Mouse (Mus musculus) urinary bladder, adult 18-20 months (tissue): ENCODE measurements around the gene Tanc1.
A peak's percentile ranks its signal among the peaks of the same experiment; 100 is the strongest.

Experiments used
- DNase-seq, 2 experiments: peaks; one replicate each; pipeline ENCODE4 v3.0.0; 2022; ENCODE audit warnings: low spot score in 2 of 2, mixed read lengths in 2 of 2

The Tanc1 gene

GRCm38 (mm10) chr2:59651801-59652200, 40.0 kb downstream of the Tanc1 start:
- no peak for DNase-seq

GRCm38 (mm10) chr2:59652702-59653101, 40.9 kb downstream of the Tanc1 start:
- DNase-seq: no peak

- DNase-seq: no peak
Observed at GRCm38 (mm10) chr2:59653306-59654165, 41.7 kb downstream of the Tanc1 start.

- no peak for DNase-seq
Observed at GRCm38 (mm10) chr2:59655471-59655870, 43.6 kb downstream of the Tanc1 start.

- no peak for DNase-seq
Observed at GRCm38 (mm10) chr2:59656680-59657079, 44.8 kb downstream of the Tanc1 start.

GRCm38 (mm10) chr2:59659686-59660085, 47.8 kb downstream of the Tanc1 start:
- no peak for DNase-seq

GRCm38 (mm10) chr2:59660891-59661805, 49.3 kb downstream of the Tanc1 start:
- no peak for DNase-seq

GRCm38 (mm10) chr2:59664803-59665567, 53.1 kb downstream of the Tanc1 start:
- DNase-seq: no peak

- no peak for DNase-seq
Observed at GRCm38 (mm10) chr2:59666533-59666932, 54.7 kb downstream of the Tanc1 start.

GRCm38 (mm10) chr2:59670087-59671060, 58.5 kb downstream of the Tanc1 start:
- peak in 1 of 2 experiments; percentile 85 for DNase-seq

- DNase-seq: no peak
Observed at GRCm38 (mm10) chr2:59671671-59672070, 59.8 kb downstream of the Tanc1 start.

GRCm38 (mm10) chr2:59672086-59672485, 60.2 kb downstream of the Tanc1 start:
- DNase-seq: no peak

GRCm38 (mm10) chr2:59672686-59673085, 60.8 kb downstream of the Tanc1 start:
- no peak for DNase-seq

- no peak for DNase-seq
Observed at GRCm38 (mm10) chr2:59673351-59673750, 61.5 kb downstream of the Tanc1 start.

GRCm38 (mm10) chr2:59673877-59674276, 62.0 kb downstream of the Tanc1 start:
- no peak for DNase-seq

- no peak for DNase-seq
Observed at GRCm38 (mm10) chr2:59675270-59675995, 63.6 kb downstream of the Tanc1 start.

GRCm38 (mm10) chr2:59676041-59676440, 64.2 kb downstream of the Tanc1 start:
- no peak for DNase-seq

- peak in 1 of 2 experiments; percentile 44 for DNase-seq
Observed at GRCm38 (mm10) chr2:59676442-59676841, 64.6 kb downstream of the Tanc1 start.

- DNase-seq: no peak
Observed at GRCm38 (mm10) chr2:59679424-59680020, 67.7 kb downstream of the Tanc1 start.
